8 mouse cellular contexts compared by ENCODE assay signal in the genomic region with DNA sequence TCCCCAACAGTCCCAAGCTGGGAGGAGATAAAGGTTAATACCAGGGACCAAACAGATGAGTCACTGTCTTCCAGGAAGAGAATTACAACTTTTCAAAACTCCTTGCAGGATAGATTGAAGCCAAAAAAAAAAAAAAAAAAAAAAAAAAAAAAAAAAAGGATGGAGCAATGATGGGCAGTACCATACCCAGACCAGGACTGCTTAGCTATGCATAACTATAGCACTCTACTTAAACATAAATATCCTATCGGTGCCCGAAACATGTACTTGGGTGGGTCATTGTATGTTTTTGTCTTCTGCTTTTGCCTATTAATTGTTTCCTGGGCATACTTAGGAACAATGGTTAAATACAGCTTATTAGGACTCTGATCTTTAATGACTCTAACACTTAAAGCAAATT. TPM values are rescaled to one million over a fixed set of nuclear protein-coding genes. Genes with fewer than 3 reads are reported as not detected.
DNase-seq lines count a peak whose midpoint lies in the region; ATAC-seq and TF ChIP-seq lines count a peak whose summit lies in the region.
"Had no signal": no experiment of that assay in that cellular context is flagged by ENCODE, and none has a peak within 500 bp of the region (broad histone marks: within the 10 kb centered on the region; RNA-seq: fewer than 3 reads in every experiment).

No protein-coding gene starts in this region.

- no peaks in the 10 kb centered on the region for H3K4me1 ChIP-seq in lung, postnatal 0 days (ENCODE audit: insufficient read depth, low read depth, low read length)
- peaks cover 20% of the 10 kb centered on the region for H3K4me1 ChIP-seq in forebrain, embryonic 10.5 days
- H3K4me1 ChIP-seq in limb, embryonic 14.5 days (ENCODE audit: control insufficient read depth, insufficient read depth, low read length): peaks cover 7% of the 10 kb centered on the region
- H3K4me1 ChIP-seq in stomach, embryonic 16.5 days (ENCODE audit: control insufficient read depth, insufficient read depth, low read length): peaks cover 6% of the 10 kb centered on the region

- no peak for DNase-seq in lung, postnatal 0 days (ENCODE audit: low spot score)
- no peak for DNase-seq in lung, adult 18-20 months
- DNase-seq in forebrain, embryonic 10.5 days (ENCODE audit: extremely low spot score, low spot score): no peak
- DNase-seq in limb, embryonic 14.5 days (ENCODE audit: low spot score): no peak
- DNase-seq in cerebellum, adult 9-11 months: no peak
- no peak for DNase-seq in right cerebral cortex, adult 18-20 months

- H3K36me3 ChIP-seq in lung, postnatal 0 days (ENCODE audit: insufficient read depth, low read length): no peaks in the 10 kb centered on the region
- H3K36me3 ChIP-seq in forebrain, embryonic 10.5 days (replicated peaks): peaks cover 7% of the 10 kb centered on the region
- H3K36me3 ChIP-seq in limb, embryonic 14.5 days (ENCODE audit: control insufficient read depth, insufficient read depth, low read length): no peaks in the 10 kb centered on the region
- H3K36me3 ChIP-seq in stomach, embryonic 16.5 days (ENCODE audit: control insufficient read depth, insufficient read depth, low read length): no peaks in the 10 kb centered on the region

- H3K4me2 ChIP-seq in lung, postnatal 0 days (replicated peaks; ENCODE audit: low read depth, low read length): peak overlapping the region; percentile 87; the same call in 1 of the 2 replicates
- peak overlapping the region; percentile 59 for H3K4me2 ChIP-seq in limb, embryonic 14.5 days (replicated peaks; ENCODE audit: low read depth, low read length, severe bottlenecking)
- H3K4me2 ChIP-seq in stomach, embryonic 16.5 days (ENCODE audit: low read depth, low read length): peak overlapping the region; percentile 73

- H3K9ac ChIP-seq in lung, postnatal 0 days (replicated peaks; ENCODE audit: low read depth): no peak overlapping the region
- H3K9ac ChIP-seq in limb, embryonic 14.5 days (ENCODE audit: low read depth, low read length, severe bottlenecking): no peak overlapping the region
- peak overlapping the region; percentile 82; the same call in 1 of the 2 replicates for H3K9ac ChIP-seq in stomach, embryonic 16.5 days (ENCODE audit: low read length)

- H3K27ac ChIP-seq in lung, postnatal 0 days (ENCODE audit: low read length): no peak overlapping the region
- no peak overlapping the region for H3K27ac ChIP-seq in forebrain, embryonic 10.5 days
- H3K27ac ChIP-seq in limb, embryonic 14.5 days (replicated peaks; ENCODE audit: low read depth, low read length): no peak overlapping the region
- H3K27ac ChIP-seq in stomach, embryonic 16.5 days (ENCODE audit: low read length): no peak overlapping the region

- TF ChIP-seq EP300 in lung, postnatal 0 days (IDR thresholded peaks at IDR 0.05): no peak

- peak overlapping the region; percentile 70 for H3K4me3 ChIP-seq in lung, postnatal 0 days (ENCODE audit: low read depth, low read length)
- peak overlapping the region; percentile 87 for H3K4me3 ChIP-seq in forebrain, embryonic 10.5 days
- H3K4me3 ChIP-seq in limb, embryonic 14.5 days (replicated peaks; ENCODE audit: low read length): peak overlapping the region; percentile 74
- H3K4me3 ChIP-seq in stomach, embryonic 16.5 days (replicated peaks; ENCODE audit: low read length): peak overlapping the region; percentile 86

- WGBS in lung, postnatal 0 days: 81% methylated on average over 2 of the region's 2 CpGs
- WGBS in forebrain, embryonic 10.5 days: 76% methylated on average over 2 of the region's 2 CpGs
- WGBS in limb, embryonic 14.5 days: 83% methylated on average over 2 of the region's 2 CpGs
- 80% methylated on average over 2 of the region's 2 CpGs for WGBS in stomach, embryonic 16.5 days

- no peak for TF ChIP-seq POLR2A in limb, embryonic 14.5 days (IDR thresholded peaks at IDR 0.05; ENCODE audit: borderline replicate concordance, extremely low read depth, insufficient read depth, insufficient read length)

- no peaks in the 10 kb centered on the region for H3K27me3 ChIP-seq in lung, postnatal 0 days (replicated peaks; ENCODE audit: insufficient read depth, low read length)
- no peaks in the 10 kb centered on the region; the same call in 1 of the 2 replicates for H3K27me3 ChIP-seq in forebrain, embryonic 10.5 days (ENCODE audit: poor library complexity, severe bottlenecking)
- no peaks in the 10 kb centered on the region for H3K27me3 ChIP-seq in limb, embryonic 14.5 days (ENCODE audit: control insufficient read depth, insufficient read depth, low read length)
- no peaks in the 10 kb centered on the region for H3K27me3 ChIP-seq in stomach, embryonic 16.5 days (ENCODE audit: control insufficient read depth, insufficient read depth, low read length)

- no peaks in the 10 kb centered on the region for H3K9me3 ChIP-seq in lung, postnatal 0 days (ENCODE audit: low read length)
- H3K9me3 ChIP-seq in forebrain, embryonic 10.5 days: no peaks in the 10 kb centered on the region
- H3K9me3 ChIP-seq in limb, embryonic 14.5 days (ENCODE audit: control insufficient read depth, low read length): no peaks in the 10 kb centered on the region
- no peaks in the 10 kb centered on the region for H3K9me3 ChIP-seq in stomach, embryonic 16.5 days (replicated peaks; ENCODE audit: control insufficient read depth, low read length)

- TF ChIP-seq CTCF in lung, postnatal 0 days (IDR thresholded peaks at IDR 0.05): no peak

- peak; percentile 25 for ATAC-seq in lung, postnatal 0 days
- peak; percentile 39; the same call in 1 of the 2 replicates for ATAC-seq in limb, embryonic 14.5 days (ENCODE audit: low FRiP score, low read depth)
- ATAC-seq in stomach, embryonic 16.5 days (ENCODE audit: insufficient read depth, low FRiP score): peak; percentile 31; the same call in 1 of the 2 replicates

RNA-seq across cellular contexts. Expression of a gene that starts 0.5 kb away (rescaled TPM):
- polyA plus RNA-seq in lung, postnatal 0 days (2015; fragmentation: Nextera tagmentation; extraction: Ambion mirVana): 8.6 and 11.5 TPM in 2 replicates
- polyA plus RNA-seq in forebrain, embryonic 10.5 days (2016; fragmentation: Nextera tagmentation; extraction: Ambion mirVana): 24.4 and 25.7 TPM in 2 replicates
- polyA plus RNA-seq in limb, embryonic 14.5 days (2012; rRNA removed): 42.4 and 42.6 TPM in 2 replicates
- 22.9 and 28.7 TPM in 2 replicates for polyA plus RNA-seq in limb, embryonic 14.5 days (2014; fragmentation: Nextera tagmentation; extraction: Ambion mirVana)
- polyA plus RNA-seq in stomach, embryonic 16.5 days (2015; fragmentation: Nextera tagmentation; extraction: Ambion mirVana): 14.6 and 18.7 TPM in 2 replicates

RNA-seq across cellular contexts. Expression of a gene that starts 43.1 kb away (rescaled TPM):
- polyA plus RNA-seq in lung, postnatal 0 days (2015; fragmentation: Nextera tagmentation; extraction: Ambion mirVana): 4.2 and 5.2 TPM in 2 replicates
- polyA plus RNA-seq in forebrain, embryonic 10.5 days (2016; fragmentation: Nextera tagmentation; extraction: Ambion mirVana): 16.2 and 16.8 TPM in 2 replicates
- polyA plus RNA-seq in limb, embryonic 14.5 days (2012; rRNA removed): 23.2 and 25.9 TPM in 2 replicates
- 19.1 and 23.6 TPM in 2 replicates for polyA plus RNA-seq in limb, embryonic 14.5 days (2014; fragmentation: Nextera tagmentation; extraction: Ambion mirVana)
- polyA plus RNA-seq in stomach, embryonic 16.5 days (2015; fragmentation: Nextera tagmentation; extraction: Ambion mirVana): 24.5 and 29.8 TPM in 2 replicates

RNA-seq across cellular contexts. Expression of a gene that starts 45.2 kb away (rescaled TPM):
- polyA plus RNA-seq in lung, postnatal 0 days (2015; fragmentation: Nextera tagmentation; extraction: Ambion mirVana): not detected in 2 replicates
- 0.14 TPM in 1 of 2 replicates, not detected in the other for polyA plus RNA-seq in forebrain, embryonic 10.5 days (2016; fragmentation: Nextera tagmentation; extraction: Ambion mirVana)
- 0.15 and 0.47 TPM in 2 replicates for polyA plus RNA-seq in limb, embryonic 14.5 days (2012; rRNA removed)
- not detected in 2 replicates for polyA plus RNA-seq in limb, embryonic 14.5 days (2014; fragmentation: Nextera tagmentation; extraction: Ambion mirVana)
- polyA plus RNA-seq in stomach, embryonic 16.5 days (2015; fragmentation: Nextera tagmentation; extraction: Ambion mirVana): not detected in 2 replicates
- polyA plus RNA-seq: adrenal gland, adult 2 months had no signal
